Mouse (Mus musculus): Measurements from ENCODE around the gene Otud4. TPM values are rescaled to one million over a fixed set of nuclear protein-coding genes. Genes with fewer than 3 reads are reported as not detected.

Gene Otud4
- polyA plus RNA-seq, 1 experiment from 2014 or later = 15.4 TPM

GRCm38 (mm10) chr8:79620489-79621276 is 18.7 kb upstream of the Otud4 start:
- 55% methylated on average over 9 of the region's 9 CpGs for WGBS
- Histone ChIP-seq H3K36me3 (no peaks in the 10 kb centered on the region), H3K4me3 (no peak overlapping the region), H3K4me1 (peaks cover 18% of the 10 kb centered on the region), H3K27me3 (ENCODE audit: low read depth, poor library complexity, severe bottlenecking) (no peaks in the 10 kb centered on the region), H3K9me3 (replicated peaks) (no peaks in the 10 kb centered on the region), H3K27ac (no peak overlapping the region)
- no peak for DNase-seq (ENCODE audit: low spot score)

- 82% methylated on average over 11 of the region's 11 CpGs for WGBS
- Histone ChIP-seq H3K4me3 (no peak overlapping the region), H3K27me3 (ENCODE audit: low read depth, poor library complexity, severe bottlenecking) (no peaks in the 10 kb centered on the region), H3K9me3 (replicated peaks) (no peaks in the 10 kb centered on the region), H3K27ac (no peak overlapping the region), H3K4me1 (peaks cover 11% of the 10 kb centered on the region), H3K36me3 (no peaks in the 10 kb centered on the region)
- DNase-seq (ENCODE audit: low spot score) = no peak
Observed at GRCm38 (mm10) chr8:79622346-79622745, 17.1 kb upstream of the Otud4 start.

GRCm38 (mm10) chr8:79623351-79623750 is 16.1 kb upstream of the Otud4 start:
- 96% methylated on average over 12 of the region's 12 CpGs for WGBS
- no peaks in the 10 kb centered on the region for H3K36me3 ChIP-seq
- peaks cover 11% of the 10 kb centered on the region for H3K4me1 ChIP-seq
- DNase-seq (ENCODE audit: low spot score) = no peak
- H3K9me3 ChIP-seq (replicated peaks) = no peaks in the 10 kb centered on the region
- H3K4me3 ChIP-seq = no peak overlapping the region
- H3K27ac ChIP-seq = no peak overlapping the region
- H3K27me3 ChIP-seq (ENCODE audit: low read depth, poor library complexity, severe bottlenecking) = no peaks in the 10 kb centered on the region

GRCm38 (mm10) chr8:79624416-79624815 is 15.0 kb upstream of the Otud4 start:
- Histone ChIP-seq H3K27ac (no peak overlapping the region), H3K27me3 (ENCODE audit: low read depth, poor library complexity, severe bottlenecking) (no peaks in the 10 kb centered on the region), H3K36me3 (no peaks in the 10 kb centered on the region), H3K4me1 (peaks cover 9% of the 10 kb centered on the region), H3K4me3 (no peak overlapping the region), H3K9me3 (replicated peaks) (no peaks in the 10 kb centered on the region)
- WGBS = 83% methylated on average over 4 of the region's 4 CpGs
- no peak for DNase-seq (ENCODE audit: low spot score)

GRCm38 (mm10) chr8:79626213-79626612 is 13.2 kb upstream of the Otud4 start:
- no peak overlapping the region for H3K27ac ChIP-seq
- no peaks in the 10 kb centered on the region for H3K9me3 ChIP-seq (replicated peaks)
- no peak for DNase-seq (ENCODE audit: low spot score)
- no peaks in the 10 kb centered on the region for H3K27me3 ChIP-seq (ENCODE audit: low read depth, poor library complexity, severe bottlenecking)
- H3K36me3 ChIP-seq = no peaks in the 10 kb centered on the region
- H3K4me1 ChIP-seq = no peaks in the 10 kb centered on the region
- no peak overlapping the region for H3K4me3 ChIP-seq
- 90% methylated on average over 5 of the region's 5 CpGs for WGBS

- WGBS = 78% methylated on average over 1 of the region's 1 CpGs
- Histone ChIP-seq H3K4me1 (0 out of 2 replicates have a peak, but pooled peaks cover 2% of the 10 kb centered on the region), H3K27ac (no peak overlapping the region), H3K36me3 (no peaks in the 10 kb centered on the region), H3K9me3 (replicated peaks) (no peaks in the 10 kb centered on the region; the same call in 1 of the 2 replicates), H3K4me3 (no peak overlapping the region), H3K27me3 (ENCODE audit: low read depth, poor library complexity, severe bottlenecking) (no peaks in the 10 kb centered on the region)
- no peak for DNase-seq (ENCODE audit: low spot score)
Observed at GRCm38 (mm10) chr8:79635491-79635890, 3.9 kb upstream of the Otud4 start.

GRCm38 (mm10) chr8:79636151-79636550 is 3.3 kb upstream of the Otud4 start:
- WGBS = 84% methylated on average over 1 of the region's 1 CpGs
- no peak for DNase-seq (ENCODE audit: low spot score)
- no peaks in the 10 kb centered on the region for H3K27me3 ChIP-seq (ENCODE audit: low read depth, poor library complexity, severe bottlenecking)
- no peaks in the 10 kb centered on the region for H3K36me3 ChIP-seq
- H3K4me3 ChIP-seq = no peak overlapping the region
- H3K9me3 ChIP-seq (replicated peaks) = no peaks in the 10 kb centered on the region; the same call in 1 of the 2 replicates
- no peak overlapping the region for H3K27ac ChIP-seq
- peaks cover 8% of the 10 kb centered on the region for H3K4me1 ChIP-seq

- WGBS = 86% methylated on average over 3 of the region's 3 CpGs
- no peak overlapping the region for H3K4me3 ChIP-seq
Observed at GRCm38 (mm10) chr8:79637237-79637636, 2.2 kb upstream of the Otud4 start.

GRCm38 (mm10) chr8:79638001-79638706 is 1.3 kb upstream of the Otud4 start:
- H3K4me1 ChIP-seq = peaks cover 25% of the 10 kb centered on the region
- no peaks in the 10 kb centered on the region; the same call in 1 of the 2 replicates for H3K9me3 ChIP-seq (replicated peaks)
- H3K27ac ChIP-seq = peak overlapping the region; percentile 98
- DNase-seq (ENCODE audit: low spot score) = no peak
- no peaks in the 10 kb centered on the region for H3K27me3 ChIP-seq (ENCODE audit: low read depth, poor library complexity, severe bottlenecking)
- H3K4me3 ChIP-seq = peak overlapping the region; percentile 76
- WGBS = 13% methylated on average over 11 of the region's 11 CpGs
- peaks cover 4% of the 10 kb centered on the region; the same call in 1 of the 2 replicates for H3K36me3 ChIP-seq

More at GRCm38 (mm10) chr8:79637237-79637636, 2.2 kb upstream of the Otud4 start:
- Histone ChIP-seq H3K27ac (no peak overlapping the region), H3K9me3 (replicated peaks) (no peaks in the 10 kb centered on the region; the same call in 1 of the 2 replicates), H3K27me3 (ENCODE audit: low read depth, poor library complexity, severe bottlenecking) (no peaks in the 10 kb centered on the region), H3K36me3 (0 out of 2 replicates have a peak, but pooled peaks cover under 1% of the 10 kb centered on the region), H3K4me1 (peaks cover 19% of the 10 kb centered on the region)
- no peak for DNase-seq (ENCODE audit: low spot score)

GRCm38 (mm10) chr8:79638707-79639549 is 490 bp upstream of the Otud4 start:
- DNase-seq (ENCODE audit: low spot score) = peak; percentile 96
- under 1% methylated on average over 76 of the region's 77 CpGs for WGBS
- Histone ChIP-seq H3K36me3 (peaks cover 11% of the 10 kb centered on the region), H3K4me3 (peak overlapping the region; percentile 76), H3K27ac (peak overlapping the region; percentile 98), H3K4me1 (peaks cover 27% of the 10 kb centered on the region), H3K9me3 (replicated peaks) (no peaks in the 10 kb centered on the region; the same call in 1 of the 2 replicates), H3K27me3 (ENCODE audit: low read depth, poor library complexity, severe bottlenecking) (no peaks in the 10 kb centered on the region)

- WGBS = 38% methylated on average over 1 of the region's 1 CpGs
- peak overlapping the region; percentile 76 for H3K4me3 ChIP-seq
- no peak overlapping the region for H3K27ac ChIP-seq
- no peaks in the 10 kb centered on the region for H3K27me3 ChIP-seq (ENCODE audit: low read depth, poor library complexity, severe bottlenecking)
- DNase-seq (ENCODE audit: low spot score) = no peak
- peaks cover 33% of the 10 kb centered on the region for H3K36me3 ChIP-seq
- peaks cover 27% of the 10 kb centered on the region for H3K4me1 ChIP-seq
- no peaks in the 10 kb centered on the region for H3K9me3 ChIP-seq (replicated peaks)
Observed at GRCm38 (mm10) chr8:79641119-79641518, 1.7 kb downstream of the Otud4 start.

GRCm38 (mm10) chr8:79649569-79649968 is 10.2 kb downstream of the Otud4 start:
- Histone ChIP-seq H3K9me3 (replicated peaks) (no peaks in the 10 kb centered on the region), H3K4me3 (no peak overlapping the region), H3K27me3 (ENCODE audit: low read depth, poor library complexity, severe bottlenecking) (no peaks in the 10 kb centered on the region), H3K27ac (no peak overlapping the region), H3K4me1 (no peaks in the 10 kb centered on the region), H3K36me3 (peaks cover 88% of the 10 kb centered on the region)
- no peak for DNase-seq (ENCODE audit: low spot score)
- WGBS = 97% methylated on average over 4 of the region's 4 CpGs

Measured in limb, embryonic 10.5 days (tissue).